Mouse (Mus musculus) lung, embryonic 14.5 days (tissue): ENCODE measurements around the gene Ckm. TPM values are rescaled to one million over a fixed set of nuclear protein-coding genes. Genes with fewer than 3 reads are reported as not detected.

ENCODE experiments used
- ATAC-seq: fragments of 200-750 bp; cut with Nextera tagmentation; 2 replicates; pipeline ENCODE4 v1.8.0; 2017; ENCODE audit warnings: mild to moderate bottlenecking, moderate TSS enrichment, moderate library complexity; ENCODE audit not compliant: insufficient read depth
- DNase-seq: peaks from one replicate; pipeline ENCODE4 v3.0.0-alpha.2; 2015
- H3K27ac ChIP-seq: fragments of 300-500 bp; sonication (generic); 2 replicates; pipeline ENCODE4 v1.5.1; 2014; ENCODE audit warnings: low read depth, mild to moderate bottlenecking, moderate library complexity
- H3K27me3 ChIP-seq: fragments of 300-500 bp; sonication (generic); 2 replicates; pipeline ENCODE4 v1.6.1; 2014; ENCODE audit warnings: low read length, control low read depth; ENCODE audit not compliant: insufficient read depth
- H3K36me3 ChIP-seq: fragments of 300-500 bp; sonication (generic); 2 replicates; pipeline ENCODE4 v1.6.1; 2014; ENCODE audit warnings: control low read depth; ENCODE audit not compliant: insufficient read depth
- H3K4me1 ChIP-seq: fragments of 300-500 bp; sonication (generic); 2 replicates; pipeline ENCODE4 v1.6.1; 2014; ENCODE audit warnings: antibody characterized with exemption, control low read depth; ENCODE audit not compliant: insufficient read depth
- H3K4me2 ChIP-seq: fragments of 300-500 bp; sonication (generic); 2 replicates; pipeline ENCODE4 v1.6.1; 2014; ENCODE audit warnings: mild to moderate bottlenecking
- H3K4me3 ChIP-seq: fragments of 300-500 bp; sonication (generic); 2 replicates; pipeline ENCODE4 v1.5.1; 2014; ENCODE audit warnings: low read depth, low read length
- H3K9ac ChIP-seq: fragments of 300-500 bp; sonication (generic); 2 replicates; pipeline ENCODE4 v1.6.1; 2014
- H3K9me3 ChIP-seq: fragments of 300-500 bp; sonication (generic); 2 replicates; pipeline ENCODE4 v1.6.1; 2016; ENCODE audit warnings: low read depth, low read length, control low read depth
- CTCF ChIP-seq: IDR thresholded peaks from 2 replicates; pipeline ENCODE4 v1.5.1; 2016; ENCODE audit warnings: antibody characterized with exemption, low read depth
- WGBS: fragments of 180-500 bp; shearing (Covaris S2); extraction: QIAGEN DNeasy Blood & Tissue Kit; methylation state at CpG from one replicate; pipeline ENCODE4 v1.1.7; 2014; 5-methylcytosine and 5-hydroxymethylcytosine counted together
- polyA plus RNA-seq: library from polyadenylated mRNA; unstranded; fragments of >200 nt; fragmentation: Nextera tagmentation; extraction: Ambion mirVana; gene quantifications from 2 replicates; pipeline ENCODE4 v1.2.1, GENCODE M21; 2014

Gene Ckm
- 2.8 and 11.1 TPM in 2 replicates for polyA plus RNA-seq

DNA sequence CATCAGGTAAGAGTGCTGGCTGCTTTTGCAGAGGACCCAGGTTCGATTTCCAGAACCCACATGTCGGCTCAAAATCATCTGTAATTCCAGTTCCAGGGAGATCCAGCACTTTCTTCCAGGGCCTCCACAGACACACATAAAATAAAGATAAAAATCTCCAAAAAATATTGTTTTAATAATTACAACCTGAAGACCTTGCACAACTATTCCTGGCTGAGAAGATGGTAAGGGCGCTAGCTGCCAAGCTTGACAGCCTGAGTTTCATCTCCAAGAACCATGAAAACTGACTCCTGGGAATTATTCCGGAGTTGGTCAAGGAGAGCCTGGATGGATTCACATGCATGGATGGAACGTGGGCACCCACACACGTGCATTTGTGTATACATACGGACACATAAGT is at the start of gene Ckm:
TSS of gene Ckm (plus strand) at position 301 of the 400 bp plus-strand sequence.
- ATAC-seq, result no peak
- 47% methylated on average over 7 of the region's 7 CpGs for WGBS
- peak within 1 kb of the TSS; percentile 59 for H3K4me3 ChIP-seq
- no peak for DNase-seq
- H3K27me3 ChIP-seq, result peaks cover 34% of the 10 kb centered on the region
- peak within 1 kb of the TSS; percentile 96 for H3K4me2 ChIP-seq
- no peak for TF ChIP-seq CTCF
- H3K27ac ChIP-seq, result no peak within 1 kb of the TSS
- peaks cover 4% of the 10 kb centered on the region; the same call in 1 of the 2 replicates for H3K9me3 ChIP-seq
- H3K36me3 ChIP-seq, result no peaks in the 10 kb centered on the region
- no peaks in the 10 kb centered on the region for H3K4me1 ChIP-seq
- peak within 1 kb of the TSS; percentile 49 for H3K9ac ChIP-seq

DNA sequence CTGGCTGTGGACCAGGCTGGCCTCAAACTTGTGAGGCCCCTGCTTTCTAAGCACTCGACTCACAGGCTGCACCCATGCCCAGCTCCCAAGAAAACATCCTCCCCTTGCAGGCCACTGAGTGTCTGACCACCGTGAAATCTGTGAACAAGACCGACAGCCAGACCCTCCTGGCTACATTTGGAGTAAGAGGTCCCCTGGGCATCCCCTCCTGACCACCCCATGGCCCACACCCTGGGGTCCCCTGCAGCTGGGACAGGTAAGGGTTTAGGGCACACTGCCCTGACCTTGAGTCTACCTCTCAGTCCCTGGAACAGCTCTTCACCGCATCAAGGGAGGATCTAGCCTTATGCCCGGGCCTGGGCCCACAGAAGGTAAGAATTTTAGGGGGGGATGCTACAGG is 49.6 kb upstream of the Ckm start:
- TF ChIP-seq CTCF, result no peak
- no peak for ATAC-seq
- Histone ChIP-seq H3K27ac (no peak overlapping the region), H3K4me2 (no peak overlapping the region), H3K9ac (no peak overlapping the region), H3K27me3 (no peaks in the 10 kb centered on the region), H3K9me3 (no peaks in the 10 kb centered on the region), H3K4me3 (no peak overlapping the region), H3K4me1 (no peaks in the 10 kb centered on the region), H3K36me3 (peaks cover 67% of the 10 kb centered on the region)
- WGBS, result 84% methylated on average over 5 of the region's 5 CpGs
- no peak for DNase-seq

DNA sequence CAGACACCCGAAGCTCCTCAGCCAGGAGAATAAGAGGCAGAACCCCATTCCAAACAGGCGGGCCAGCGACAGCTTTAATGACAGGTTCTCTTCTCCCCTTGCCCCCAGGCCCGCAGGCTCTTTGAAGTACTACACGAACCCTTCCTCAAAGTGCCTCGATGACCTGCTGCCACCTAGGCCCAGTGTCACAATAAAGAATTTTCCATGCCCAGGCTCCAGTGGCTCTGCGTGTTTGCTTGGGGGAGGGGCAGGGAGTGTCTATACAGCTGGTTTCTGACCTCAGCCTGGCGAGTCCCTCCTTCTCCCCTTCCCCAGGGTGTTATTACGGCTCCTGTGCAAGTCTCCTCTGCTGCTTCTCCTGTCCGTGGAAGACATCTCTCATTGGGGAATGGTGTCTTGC is 48.3 kb upstream of the Ckm start:
- H3K9me3 ChIP-seq, result no peaks in the 10 kb centered on the region
- H3K36me3 ChIP-seq, result peaks cover 57% of the 10 kb centered on the region
- no peaks in the 10 kb centered on the region for H3K4me1 ChIP-seq
- no peak overlapping the region for H3K4me2 ChIP-seq
- ATAC-seq (no peak), DNase-seq (no peak)
- no peak overlapping the region for H3K27ac ChIP-seq
- WGBS, result 74% methylated on average over 10 of the region's 10 CpGs
- no peak overlapping the region for H3K4me3 ChIP-seq
- no peak overlapping the region for H3K9ac ChIP-seq
- no peaks in the 10 kb centered on the region for H3K27me3 ChIP-seq
- no peak for TF ChIP-seq CTCF

DNA sequence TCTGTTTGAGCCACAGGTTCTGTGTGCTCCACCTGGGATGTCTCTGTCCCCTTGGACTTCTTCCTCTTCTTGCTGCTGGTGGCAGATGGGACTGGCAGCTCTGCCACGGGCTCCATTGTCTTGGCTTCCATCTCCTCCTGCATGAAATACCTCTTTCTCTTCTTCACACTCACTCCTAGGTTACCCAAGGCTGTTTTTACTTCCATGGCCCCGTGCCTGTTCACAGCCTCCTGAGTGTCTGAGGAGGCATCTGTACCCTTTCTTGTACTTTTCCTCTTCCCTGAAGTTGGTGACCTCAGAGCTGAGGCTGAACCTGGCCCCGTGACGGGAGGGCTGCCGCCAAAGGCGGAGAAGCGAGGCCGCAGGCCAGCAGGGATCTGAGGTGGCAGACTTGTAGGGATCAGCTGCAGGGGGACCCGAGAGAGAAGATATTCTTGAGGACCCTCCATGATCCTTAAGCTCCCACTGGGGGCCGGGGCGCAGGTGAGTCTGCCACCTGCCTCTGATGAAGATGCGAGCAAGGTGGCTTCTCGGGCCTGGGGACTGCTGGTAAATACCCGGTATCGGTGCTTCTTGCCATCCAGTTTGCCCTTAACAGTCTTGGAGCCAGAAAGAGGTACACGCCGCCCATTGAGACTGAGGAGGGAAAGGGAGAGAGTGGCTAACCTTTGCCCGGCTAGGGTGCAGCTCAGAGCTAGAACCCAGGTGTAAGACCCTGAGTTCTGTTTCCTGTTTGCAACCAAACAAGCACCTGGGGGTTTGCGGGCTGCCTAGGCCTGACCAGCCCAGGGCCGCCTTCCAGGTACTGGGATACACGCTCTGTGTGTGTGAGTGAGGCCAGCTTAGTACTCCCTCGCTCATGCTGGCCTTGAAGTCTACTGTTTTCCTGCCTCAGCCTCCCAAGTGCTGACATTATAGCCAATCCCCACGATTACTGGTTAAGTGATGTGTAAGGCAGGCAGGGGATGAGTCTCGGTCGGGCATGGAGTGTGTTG is 46.9 kb upstream of the Ckm start:
- peak overlapping the region; percentile 64 for H3K4me3 ChIP-seq
- peak overlapping the region; percentile 63; the same call in 1 of the 2 replicates for H3K9ac ChIP-seq

DNA sequence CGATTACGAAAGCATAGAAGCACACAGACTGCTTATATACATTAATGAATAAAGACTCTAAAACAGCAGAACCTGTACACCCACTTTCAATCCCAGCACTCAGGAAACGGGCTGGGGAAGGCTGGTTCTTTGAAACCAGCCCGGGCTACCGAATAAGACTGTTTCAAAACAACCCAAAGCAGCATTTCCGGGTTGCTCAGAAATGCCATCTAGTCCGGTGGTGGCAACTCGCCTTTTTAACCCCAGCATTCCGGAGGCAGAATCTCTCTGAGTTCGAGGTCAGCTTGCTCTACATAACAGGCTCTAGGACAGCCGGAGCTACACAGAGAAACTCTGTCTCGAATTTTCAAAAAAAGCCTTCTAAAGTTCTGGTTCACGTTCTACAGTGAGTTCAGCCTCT is 45.9 kb upstream of the Ckm start:
- TF ChIP-seq CTCF, result no peak
- peak overlapping the region; percentile 63 for H3K9ac ChIP-seq
- H3K4me3 ChIP-seq, result peak overlapping the region; percentile 64
- H3K9me3 ChIP-seq, result no peaks in the 10 kb centered on the region
- peak; percentile 23 for DNase-seq
- ATAC-seq, result no peak
- WGBS, result 14% methylated on average over 13 of the region's 13 CpGs
- H3K27ac ChIP-seq, result no peak overlapping the region
- peak overlapping the region; percentile 94 for H3K4me2 ChIP-seq
- peaks cover 38% of the 10 kb centered on the region for H3K36me3 ChIP-seq
- peaks cover 8% of the 10 kb centered on the region; the same call in 1 of the 2 replicates for H3K4me1 ChIP-seq
- H3K27me3 ChIP-seq, result no peaks in the 10 kb centered on the region

More for the DNA sequence above, 46.9 kb upstream of the Ckm start:
- Histone ChIP-seq H3K27ac (no peak overlapping the region), H3K36me3 (peaks cover 46% of the 10 kb centered on the region), H3K9me3 (no peaks in the 10 kb centered on the region), H3K27me3 (no peaks in the 10 kb centered on the region), H3K4me2 (peak overlapping the region; percentile 94), H3K4me1 (peaks cover 8% of the 10 kb centered on the region; the same call in 1 of the 2 replicates)
- no peak for TF ChIP-seq CTCF
- DNase-seq, result no peak
- 86% methylated on average over 25 of the region's 25 CpGs for WGBS
- ATAC-seq, result no peak

DNA sequence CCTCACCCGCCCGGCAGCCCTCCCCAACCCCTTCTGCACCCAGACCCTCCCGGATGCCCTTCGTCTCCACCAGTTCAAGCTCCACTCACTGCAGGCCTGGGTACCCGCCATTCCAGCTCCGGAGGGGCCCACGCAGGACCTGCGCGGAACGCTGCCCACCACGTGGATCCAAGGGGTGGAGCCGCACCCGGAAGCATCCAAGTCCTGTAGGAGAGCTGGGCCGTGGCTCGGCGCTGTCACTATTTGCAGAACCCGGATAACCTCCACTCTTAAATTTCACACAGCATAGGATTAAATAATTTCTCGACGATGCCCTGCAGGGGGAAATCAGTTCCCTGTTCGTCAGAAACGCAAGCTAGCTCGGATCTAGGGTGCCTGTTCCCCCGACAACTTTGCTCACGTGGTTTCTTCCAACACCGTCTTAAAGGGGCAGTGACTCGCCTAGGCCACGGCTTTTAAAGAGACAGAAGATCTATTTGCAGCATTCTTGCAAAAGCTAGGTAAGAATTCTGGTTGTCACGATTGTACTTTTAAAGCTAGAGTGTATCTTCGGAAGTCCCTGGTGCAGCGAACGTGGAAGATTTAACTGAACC is 45.2 kb upstream of the Ckm start, which contains the start of the genes Cd3eap and Ppp1r13l:
TSS of gene Cd3eap (minus strand) at position 185 of the 593 bp plus-strand sequence.
TSS of gene Ppp1r13l (plus strand) at position 451 of the 593 bp plus-strand sequence.
- DNase-seq, result peak; percentile 90
- Histone ChIP-seq H3K36me3 (peaks cover 33% of the 10 kb centered on the region), H3K4me3 (peak within 1 kb of the TSS; percentile 64), H3K27me3 (no peaks in the 10 kb centered on the region), H3K4me2 (peak within 1 kb of the TSS; percentile 94), H3K4me1 (peaks cover 8% of the 10 kb centered on the region; the same call in 1 of the 2 replicates), H3K9me3 (no peaks in the 10 kb centered on the region), H3K9ac (peak within 1 kb of the TSS; percentile 63), H3K27ac (peak within 1 kb of the TSS; percentile 62)
- under 1% methylated on average over 30 of the region's 31 CpGs for WGBS
- no peak for TF ChIP-seq CTCF
- ATAC-seq, result peak; percentile 63
